ENCODE assay signal across 48 mouse cellular contexts in genomic region chrX:42545076-42545475, GRCm38 (mm10). TPM values are rescaled to one million over a fixed set of nuclear protein-coding genes. Genes with fewer than 3 reads are reported as not detected.
"Had no signal": no experiment of that assay in that cellular context is flagged by ENCODE, and none has a peak within 500 bp of the region (broad histone marks: within the 10 kb centered on the region; RNA-seq: fewer than 3 reads in every experiment).

No protein-coding gene starts in this region.

- H3K27ac ChIP-seq: heart, embryonic 13.5 days; heart, embryonic 15.5 days; hindbrain, embryonic 10.5 days; hindbrain, embryonic 12.5 days; hindbrain, embryonic 13.5 days; hindbrain, embryonic 14.5 days; hindbrain, embryonic 15.5 days; hindbrain, postnatal 0 days; intestine, embryonic 15.5 days; kidney, embryonic 15.5 days; kidney, postnatal 0 days; layer of hippocampus, adult 2 months; left cerebral cortex, adult 2 months had no signal

- H3K4me3 ChIP-seq: heart, embryonic 12.5 days; heart, embryonic 13.5 days; heart, embryonic 15.5 days; hindbrain, embryonic 10.5 days; hindbrain, embryonic 12.5 days; hindbrain, embryonic 13.5 days; hindbrain, embryonic 15.5 days; intestine, embryonic 15.5 days; kidney, embryonic 15.5 days; layer of hippocampus, adult 2 months; left cerebral cortex, adult 2 months had no signal

- DNase-seq: heart, postnatal 10 days; heart, postnatal 14 days; heart, postnatal 36 days; heart, postnatal 4 days; kidney, adult 11 months; kidney, adult 18-20 months; kidney, adult 2 months; kidney, adult 8-10 months; kidney, postnatal 10 days; kidney, postnatal 14 days; kidney, postnatal 25 days; kidney, postnatal 36 days; kidney, postnatal 4 days; layer of hippocampus, adult 9-11 months; layer of hippocampus, postnatal 36 days had no signal

- H3K4me2 ChIP-seq: heart, embryonic 11.5 days; heart, embryonic 12.5 days; heart, embryonic 13.5 days; heart, embryonic 15.5 days; hindbrain, embryonic 12.5 days; hindbrain, embryonic 13.5 days; hindbrain, embryonic 14.5 days; hindbrain, embryonic 15.5 days; intestine, embryonic 15.5 days; kidney, embryonic 15.5 days had no signal

- H3K27me3 ChIP-seq: heart, embryonic 12.5 days; heart, embryonic 13.5 days; heart, embryonic 15.5 days; hindbrain, embryonic 12.5 days; hindbrain, embryonic 13.5 days; hindbrain, embryonic 15.5 days; intestine, embryonic 15.5 days; kidney, embryonic 15.5 days had no signal

- H3K9ac ChIP-seq: heart, embryonic 12.5 days; heart, embryonic 13.5 days; heart, embryonic 15.5 days; hindbrain, embryonic 12.5 days; hindbrain, embryonic 13.5 days; hindbrain, embryonic 14.5 days; hindbrain, embryonic 15.5 days; intestine, embryonic 15.5 days; kidney, embryonic 15.5 days had no signal

- H3K9me3 ChIP-seq: heart, embryonic 12.5 days; heart, embryonic 13.5 days; heart, embryonic 15.5 days; hindbrain, embryonic 10.5 days; hindbrain, embryonic 12.5 days; hindbrain, embryonic 13.5 days; hindbrain, embryonic 15.5 days; intestine, embryonic 15.5 days; kidney, embryonic 15.5 days had no signal

- H3K36me3 ChIP-seq: heart, embryonic 12.5 days; heart, embryonic 13.5 days; heart, embryonic 15.5 days; hindbrain, embryonic 10.5 days; hindbrain, embryonic 12.5 days; hindbrain, embryonic 13.5 days; hindbrain, embryonic 15.5 days; intestine, embryonic 15.5 days; kidney, embryonic 15.5 days had no signal

- ATAC-seq: hindbrain, embryonic 16.5 days; hindbrain, postnatal 0 days; inflammation-experienced regulatory T-cells, adult 6 months; intestine, embryonic 15.5 days; intestine, postnatal 0 days had no signal

- H3K4me1 ChIP-seq: heart, embryonic 12.5 days; heart, embryonic 13.5 days; heart, embryonic 15.5 days; hindbrain, embryonic 10.5 days; hindbrain, embryonic 12.5 days; hindbrain, embryonic 13.5 days; hindbrain, embryonic 15.5 days; intestine, embryonic 15.5 days; kidney, embryonic 15.5 days had no signal

RNA-seq across cellular contexts. Expression of gene Sh2d1a, which starts 42.8 kb away (rescaled TPM):
- total RNA-seq: heart, postnatal 36 days; hematopoietic stem cell, adult 5-6 weeks; layer of hippocampus, adult 18-20 months; layer of hippocampus, adult 2 months; layer of hippocampus, adult 8-10 months; layer of hippocampus, postnatal 10 days; layer of hippocampus, postnatal 25 days; layer of hippocampus, postnatal 36 days; left cerebral cortex, adult 18-20 months; left cerebral cortex, adult 2 months; left cerebral cortex, adult 8-10 months; left cerebral cortex, postnatal 10 days had no signal
- polyA plus RNA-seq: heart, embryonic 11.5 days; heart, embryonic 12.5 days; heart, embryonic 13.5 days; heart, embryonic 14.5 days had no signal

RNA-seq across cellular contexts. Expression of gene Tex13c2, which starts 55.6 kb away (rescaled TPM):
- total RNA-seq: heart, postnatal 10 days; heart, postnatal 14 days; heart, postnatal 36 days; heart, postnatal 4 days; hematopoietic stem cell, adult 5-6 weeks; hindbrain, postnatal 0 days; left cerebral cortex, adult 18-20 months; left cerebral cortex, adult 2 months; left cerebral cortex, adult 8-10 months; left cerebral cortex, postnatal 10 days had no signal
- polyA plus RNA-seq: heart, embryonic 11.5 days; heart, embryonic 12.5 days; heart, embryonic 13.5 days; heart, embryonic 14.5 days; heart, embryonic 15.5 days; heart, embryonic 16.5 days; heart, postnatal 0 days; hindbrain, embryonic 10.5 days; hindbrain, embryonic 11.5 days; hindbrain, embryonic 12.5 days; hindbrain, embryonic 14.5 days; hindbrain, embryonic 15.5 days; hindbrain, embryonic 16.5 days; hindbrain, postnatal 0 days; intestine, embryonic 14.5 days; intestine, embryonic 15.5 days; intestine, postnatal 0 days; kidney, adult 2 months; kidney, embryonic 14.5 days; kidney, embryonic 15.5 days; kidney, embryonic 16.5 days; kidney, postnatal 0 days had no signal
